Mouse (Mus musculus) right cerebral cortex, postnatal 36 days (tissue): ENCODE measurements around the gene Trim80.

Experiments used
- DNase-seq, 2 experiments: peaks; one replicate each; pipeline ENCODE4 v3.0.0; 2022; ENCODE audit warnings: low spot score in 2 of 2, mixed read lengths in 1 of 2

The Trim80 gene

GRCm38 (mm10) chr11:115439906-115440595 lies at the start of gene Trim80:
Trim80 (plus strand) TSS chr11:115440545.
- DNase-seq, result no peak

- no peak for DNase-seq
These were observed 49.0 kb upstream of the Trim80 start for GRCm38 (mm10) chr11:115391358-115391757.

DNA sequence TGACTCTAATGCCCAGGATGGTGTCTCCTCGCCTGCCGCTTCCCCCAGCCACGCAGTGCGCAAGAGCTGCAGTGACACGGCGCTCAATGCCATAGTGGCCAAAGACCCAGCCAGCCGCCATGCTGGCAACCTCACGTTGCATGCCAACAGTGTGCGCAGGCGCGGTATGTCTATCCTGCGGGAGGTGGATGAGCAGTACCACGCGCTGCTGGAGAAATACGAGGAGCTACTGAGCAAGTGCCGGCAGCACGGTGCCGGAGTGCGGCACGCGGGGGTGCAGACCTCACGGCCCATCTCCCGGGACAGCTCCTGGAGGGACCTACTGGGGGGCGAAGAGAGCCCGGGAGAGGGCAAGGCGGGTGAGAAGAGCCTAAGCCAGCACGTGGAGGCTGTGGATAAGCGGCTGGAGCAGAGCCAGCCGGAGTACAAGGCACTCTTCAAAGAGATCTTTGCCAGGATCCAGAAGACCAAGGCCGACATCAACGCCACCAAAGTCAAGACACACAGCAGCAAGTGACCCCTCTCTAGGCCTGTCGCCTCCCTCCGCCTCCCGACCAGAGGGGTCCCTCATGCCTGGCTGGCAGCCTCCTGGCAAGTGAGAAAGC lies 46.5 kb upstream of the Trim80 start:
- DNase-seq, result no peak

DNA sequence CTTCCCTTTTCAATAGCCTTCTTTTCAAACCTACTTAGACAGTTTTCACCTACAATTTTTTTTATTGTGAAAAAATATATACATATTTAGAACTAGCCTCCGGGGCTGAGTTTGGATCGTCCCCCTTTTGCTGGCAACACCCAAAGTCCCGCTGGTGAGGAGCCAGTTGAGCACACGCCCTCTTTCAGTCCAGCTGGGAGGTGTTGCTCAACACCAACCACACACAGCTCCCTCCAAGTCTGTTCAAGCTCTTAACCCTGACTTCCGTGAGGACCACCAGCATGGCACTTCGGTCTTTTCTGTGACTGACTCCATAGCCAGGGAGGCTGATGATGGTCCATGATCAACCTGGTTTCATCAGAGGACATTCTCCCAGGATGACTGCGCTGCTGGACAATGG lies 42.3 kb upstream of the Trim80 start:
- DNase-seq, result no peak

DNA sequence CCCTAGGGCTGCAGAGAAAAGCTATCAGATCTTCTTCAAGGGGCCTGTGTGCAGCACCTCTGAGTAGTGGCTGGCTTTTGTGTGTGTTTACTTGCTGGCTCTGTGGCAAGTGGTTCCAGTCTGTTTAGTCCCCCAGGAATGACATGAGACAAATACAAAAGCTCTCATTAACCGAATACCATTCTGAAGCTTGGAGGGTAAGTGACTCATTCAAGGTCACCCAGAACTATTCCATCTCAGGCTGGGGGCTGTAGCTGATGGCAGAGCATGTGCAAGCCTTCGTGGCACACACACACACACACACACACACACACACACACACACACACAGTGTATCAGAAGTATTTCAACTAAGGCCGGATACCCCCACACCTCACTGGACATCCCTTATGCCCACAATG lies 40.2 kb upstream of the Trim80 start:
- no peak for DNase-seq

- no peak for DNase-seq
These were observed 39.5 kb upstream of the Trim80 start for GRCm38 (mm10) chr11:115400630-115401391.

DNA sequence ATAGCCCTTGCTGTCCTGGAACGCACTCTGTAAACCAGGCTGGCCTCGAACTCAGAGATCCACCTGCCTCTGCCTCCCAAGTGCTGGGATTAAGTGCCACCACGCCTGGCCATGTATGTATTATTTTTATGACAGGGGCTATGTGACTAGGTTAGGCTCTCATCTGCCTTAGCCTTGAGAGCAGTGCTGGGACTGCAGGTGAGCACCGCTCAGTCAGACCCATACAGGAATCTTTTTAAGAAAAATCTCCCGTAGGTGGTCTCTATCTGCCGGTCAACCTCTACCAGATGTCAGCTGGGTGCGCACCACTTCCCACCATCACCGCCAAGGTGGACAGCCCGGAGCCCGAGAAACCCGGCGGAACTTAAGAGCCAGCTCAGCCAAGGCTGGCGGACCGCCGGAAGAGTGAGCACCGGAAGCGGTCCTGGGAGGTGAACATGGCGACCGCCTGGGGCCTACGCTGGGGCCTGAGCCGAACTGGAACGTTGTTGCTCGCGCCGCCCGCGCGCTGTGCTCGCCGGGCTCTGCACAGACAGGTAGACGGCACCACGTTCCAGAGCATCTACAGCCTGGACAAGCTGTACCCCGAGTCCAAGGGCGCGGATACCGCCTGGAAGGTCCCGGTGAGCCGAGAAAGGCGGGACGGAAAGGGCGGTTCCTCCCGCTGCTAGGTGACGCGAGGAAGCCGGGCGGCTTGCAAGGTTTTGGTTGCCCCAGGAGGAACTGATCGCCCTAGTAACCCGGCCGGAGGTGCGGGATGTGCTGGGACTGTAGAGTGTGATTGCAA lies 36.8 kb upstream of the Trim80 start, which contains the start of gene Mrpl58:
Mrpl58 (plus strand) TSS at position 415 of the 787 bp plus-strand sequence.
- DNase-seq, result peak; percentile 70 to 79

DNA sequence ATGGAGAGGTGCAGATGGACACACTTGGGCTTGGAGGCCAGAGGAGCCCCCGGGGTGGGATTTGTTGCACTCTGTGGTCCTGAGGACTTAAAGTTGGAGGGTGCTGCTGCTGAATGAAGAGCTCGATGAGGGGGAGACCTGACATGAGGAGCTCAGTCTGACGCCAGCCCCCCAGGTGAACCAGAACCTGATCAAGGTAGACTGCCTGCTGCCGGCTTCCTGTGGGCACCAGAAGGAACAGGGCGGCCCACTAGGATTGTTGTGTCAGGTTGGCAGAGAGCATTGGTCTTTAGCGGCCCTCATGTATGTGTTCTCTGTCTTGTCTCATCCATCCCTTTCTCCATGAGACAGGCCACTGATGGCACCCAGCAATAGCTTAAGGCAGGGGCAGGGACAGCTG lies 34.6 kb upstream of the Trim80 start:
- no peak for DNase-seq

DNA sequence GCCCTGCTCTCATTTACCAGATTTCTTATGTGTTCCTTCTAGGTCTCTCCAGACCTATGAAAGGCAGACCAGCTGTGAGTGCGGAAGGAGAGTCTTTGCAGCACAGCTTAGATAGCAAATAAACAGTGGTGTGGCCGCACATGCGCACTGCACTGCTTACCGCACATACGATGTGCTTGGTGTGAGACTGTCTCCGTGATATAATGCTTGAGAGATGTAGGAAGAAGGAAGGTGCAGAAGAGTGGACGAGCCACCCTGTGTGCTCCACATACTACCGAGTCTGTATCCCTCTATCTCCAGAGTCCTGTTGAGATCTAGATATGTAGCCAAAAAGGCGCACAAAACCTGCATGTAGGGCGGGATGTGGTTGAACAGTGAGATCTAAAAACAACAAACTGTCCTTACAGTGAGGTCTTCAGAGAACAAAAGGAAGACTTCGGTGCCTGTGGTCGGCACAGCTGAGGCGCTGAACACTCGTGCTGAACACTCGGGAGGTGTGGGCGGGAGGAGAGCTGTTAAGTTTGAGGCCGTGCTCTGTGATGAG lies 33.4 kb upstream of the Trim80 start:
- no peak for DNase-seq

- DNase-seq, result no peak
These were observed 32.0 kb upstream of the Trim80 start for GRCm38 (mm10) chr11:115408266-115408920.

GRCm38 (mm10) chr11:115409556-115409955 lies 30.8 kb upstream of the Trim80 start:
- no peak for DNase-seq

- peak; percentile 93 to 95 for DNase-seq
These were observed 20.7 kb upstream of the Trim80 start, which contains the start of the genes Atp5h and Kctd2 for GRCm38 (mm10) chr11:115419531-115420237. Atp5h (minus strand) TSS chr11:115419962. Kctd2 (plus strand) TSS chr11:115420128.

DNA sequence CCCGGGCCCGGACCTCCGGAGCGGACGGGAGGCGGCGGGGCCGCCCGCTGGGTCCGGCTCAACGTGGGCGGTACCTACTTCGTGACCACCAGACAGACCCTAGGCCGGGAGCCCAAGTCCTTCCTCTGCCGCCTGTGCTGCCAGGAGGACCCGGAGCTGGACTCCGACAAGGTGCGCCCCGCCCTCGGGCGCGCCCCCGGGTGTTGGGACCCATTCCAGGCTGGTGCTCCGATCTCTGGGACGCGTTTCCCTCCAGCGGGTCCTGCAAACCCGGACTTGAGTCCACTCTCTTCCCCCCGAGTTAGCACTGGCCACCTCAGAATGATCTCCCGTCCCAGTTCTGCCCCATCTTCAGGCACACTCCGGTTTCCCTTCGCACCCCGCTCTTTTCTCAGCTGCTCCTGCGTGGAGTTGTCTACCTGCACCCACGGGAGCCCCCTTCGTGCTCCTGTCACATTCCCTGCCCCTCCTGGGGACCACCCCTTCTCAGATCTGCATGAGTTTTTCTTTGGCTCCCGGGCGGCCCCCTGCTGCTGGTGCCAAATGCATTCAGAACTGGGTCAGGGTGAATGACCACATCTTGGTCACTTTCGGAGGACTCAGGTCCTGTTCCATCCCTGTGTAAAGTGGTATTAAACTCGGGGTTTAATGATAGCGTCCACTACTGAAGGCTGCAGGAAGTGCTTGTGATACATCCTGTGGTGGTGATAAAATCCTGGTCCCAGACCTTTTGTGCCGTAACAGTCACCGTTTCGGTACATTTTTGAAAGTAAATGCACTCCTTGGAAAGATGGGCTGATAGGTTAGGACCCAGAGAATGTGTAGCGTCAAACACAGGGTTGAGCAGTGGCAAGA lies 19.8 kb upstream of the Trim80 start:
- no peak for DNase-seq

DNA sequence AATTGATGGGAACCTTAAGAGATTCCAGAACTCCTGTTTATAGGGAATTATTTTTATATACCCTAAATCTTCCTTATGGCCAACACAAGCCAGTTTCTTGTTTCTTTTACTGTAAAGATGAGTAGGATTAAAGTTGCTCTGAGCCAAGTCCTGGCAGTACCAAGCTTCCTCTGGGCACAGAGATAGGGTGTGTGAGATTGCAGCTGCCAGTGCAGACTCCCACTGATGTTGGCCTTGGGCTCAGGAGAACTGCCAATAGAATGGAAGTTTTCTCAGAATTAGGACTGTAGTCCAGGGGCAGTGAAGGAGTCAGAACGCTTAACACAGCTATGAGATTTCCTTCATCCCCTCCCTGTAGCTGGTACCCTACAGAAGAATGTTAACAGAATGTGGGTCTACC lies 19.0 kb upstream of the Trim80 start:
- no peak for DNase-seq

GRCm38 (mm10) chr11:115421972-115422371 lies 18.4 kb upstream of the Trim80 start:
- DNase-seq, result no peak

DNA sequence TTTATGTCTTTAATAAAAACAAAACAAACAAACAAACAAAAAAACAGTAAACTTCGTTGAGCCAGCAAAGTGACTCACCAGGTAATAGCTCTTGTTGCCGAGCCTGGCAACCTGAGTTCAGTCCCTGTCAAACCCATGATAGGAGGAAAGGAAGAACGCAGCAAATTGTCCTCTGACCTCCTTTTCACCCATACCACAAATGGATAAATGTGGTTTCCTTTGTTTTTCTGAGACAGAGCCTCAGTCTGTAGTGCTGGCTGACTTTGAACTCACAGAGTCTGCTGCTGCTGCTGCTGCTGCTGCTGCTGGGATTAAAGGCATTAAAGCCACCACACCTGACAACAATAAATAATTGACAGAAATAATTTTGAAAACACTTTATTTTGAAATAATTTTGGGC lies 17.3 kb upstream of the Trim80 start:
- no peak for DNase-seq

DNA sequence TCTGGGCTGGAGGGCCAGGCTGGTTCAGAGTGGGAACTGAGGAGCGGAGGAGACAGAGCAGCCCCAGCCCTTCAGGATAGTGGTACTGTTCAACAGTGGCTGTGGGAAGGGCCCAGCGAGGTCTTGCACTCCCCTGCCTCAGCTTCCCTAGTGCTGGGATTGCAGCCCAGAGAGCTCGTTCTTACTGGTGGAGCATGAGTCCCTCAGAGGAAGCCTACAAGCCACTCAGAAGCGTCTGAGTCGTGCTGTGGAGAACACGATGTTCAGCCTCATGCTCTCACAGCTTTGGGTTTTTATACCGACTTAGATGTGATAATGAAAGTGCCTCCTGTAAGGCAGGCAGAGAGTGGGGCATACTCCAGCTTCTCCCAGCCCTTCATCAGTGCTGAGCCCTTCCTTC lies 15.7 kb upstream of the Trim80 start:
- no peak for DNase-seq

DNA sequence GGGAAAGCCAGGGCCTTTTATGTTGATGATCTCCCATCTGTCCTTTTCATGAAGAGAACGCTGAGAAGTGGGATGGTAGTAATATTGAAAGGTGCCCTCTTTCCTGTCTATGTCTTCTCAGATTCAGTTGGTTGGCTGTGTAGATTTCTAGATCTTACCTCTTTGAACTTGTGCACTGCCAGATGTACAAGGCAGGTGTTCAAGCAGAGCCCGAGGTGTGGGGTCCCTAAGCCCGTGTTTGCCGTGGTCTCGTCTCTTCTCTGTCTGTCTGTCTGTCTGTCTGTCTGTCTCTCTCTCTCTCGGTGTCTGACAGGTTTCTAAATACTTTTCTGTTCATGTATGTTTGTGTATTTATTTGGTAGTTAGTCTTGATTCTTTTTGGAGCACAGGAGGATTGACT lies 14.7 kb upstream of the Trim80 start:
- DNase-seq, result no peak
